Mouse (Mus musculus): ENCODE measurements around the gene AI597479.

Gene AI597479

DNA sequence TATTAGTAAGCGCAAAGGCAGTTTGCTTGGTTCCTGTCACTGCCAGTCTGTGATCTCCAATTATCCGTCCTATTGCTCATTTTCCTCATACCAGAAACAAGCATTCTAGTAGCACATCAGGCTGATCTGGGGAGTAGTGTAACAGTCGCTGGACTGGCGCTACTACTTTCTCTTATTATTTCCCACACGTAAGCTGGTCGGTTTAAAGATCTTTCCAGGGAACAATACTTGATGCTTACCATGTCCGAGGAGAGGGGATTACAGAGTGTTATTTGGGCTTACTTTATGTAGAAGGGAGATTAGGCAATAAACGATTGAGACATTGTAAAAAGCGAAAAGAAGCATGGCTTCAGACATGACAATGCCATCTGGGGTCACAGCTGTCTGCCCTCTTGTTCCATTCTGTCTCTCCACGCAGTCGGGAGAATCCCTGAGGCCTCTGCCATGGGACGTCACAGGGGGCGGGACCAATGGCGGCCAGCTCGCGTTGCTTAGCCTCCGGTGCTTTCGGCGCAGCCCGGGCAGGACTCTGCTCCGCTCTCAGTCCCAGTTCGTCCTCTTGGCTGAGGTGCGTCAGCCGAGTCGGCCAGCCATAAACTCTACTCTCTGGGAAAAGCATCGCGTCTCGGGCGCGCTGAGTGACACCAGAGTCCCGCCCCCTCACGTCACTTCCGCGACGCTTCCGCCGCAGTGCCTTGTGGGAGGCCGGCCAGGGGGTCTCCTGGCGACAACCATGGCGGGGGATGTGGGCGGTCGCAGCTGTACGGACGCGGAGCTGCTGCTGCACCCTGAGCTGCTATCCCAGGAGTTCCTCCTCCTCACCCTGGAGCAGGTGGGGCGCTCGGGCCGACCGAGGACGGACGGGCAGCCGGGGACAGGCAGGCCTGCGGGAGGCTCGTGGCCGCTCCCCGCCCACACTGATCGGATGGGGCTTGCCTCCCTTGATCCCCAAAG lies at the start of gene AI597479, which contains the start of gene Tgfbrap1:
Gene AI597479, plus strand, starts transcription at position 680 of the 954 bp plus-strand sequence.
Gene Tgfbrap1, minus strand, starts transcription at position 607 of the 954 bp plus-strand sequence.
- peak; percentile 90 for DNase-seq (ENCODE audit: low spot score)

DNA sequence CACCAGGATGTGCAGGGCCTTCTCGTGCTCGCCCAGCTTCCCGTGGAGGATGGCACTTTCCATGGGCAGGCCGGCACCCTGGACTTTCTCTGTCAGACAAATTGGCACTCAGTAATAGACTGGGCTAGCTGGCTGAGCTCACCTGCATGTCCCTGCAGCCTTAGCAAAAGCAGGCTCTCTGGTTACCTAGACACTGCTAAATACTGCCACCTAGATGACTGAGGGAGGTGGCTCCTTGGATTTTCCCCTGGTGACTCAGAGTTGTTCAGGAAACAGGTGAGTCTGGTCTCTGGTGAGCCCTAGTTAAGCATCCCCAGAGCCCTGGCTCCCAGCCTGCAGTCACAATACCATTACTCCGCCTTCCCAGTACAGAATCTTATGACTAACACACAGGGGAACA lies 46.6 kb upstream of the AI597479 start:
- DNase-seq (ENCODE audit: low spot score): no peak

DNA sequence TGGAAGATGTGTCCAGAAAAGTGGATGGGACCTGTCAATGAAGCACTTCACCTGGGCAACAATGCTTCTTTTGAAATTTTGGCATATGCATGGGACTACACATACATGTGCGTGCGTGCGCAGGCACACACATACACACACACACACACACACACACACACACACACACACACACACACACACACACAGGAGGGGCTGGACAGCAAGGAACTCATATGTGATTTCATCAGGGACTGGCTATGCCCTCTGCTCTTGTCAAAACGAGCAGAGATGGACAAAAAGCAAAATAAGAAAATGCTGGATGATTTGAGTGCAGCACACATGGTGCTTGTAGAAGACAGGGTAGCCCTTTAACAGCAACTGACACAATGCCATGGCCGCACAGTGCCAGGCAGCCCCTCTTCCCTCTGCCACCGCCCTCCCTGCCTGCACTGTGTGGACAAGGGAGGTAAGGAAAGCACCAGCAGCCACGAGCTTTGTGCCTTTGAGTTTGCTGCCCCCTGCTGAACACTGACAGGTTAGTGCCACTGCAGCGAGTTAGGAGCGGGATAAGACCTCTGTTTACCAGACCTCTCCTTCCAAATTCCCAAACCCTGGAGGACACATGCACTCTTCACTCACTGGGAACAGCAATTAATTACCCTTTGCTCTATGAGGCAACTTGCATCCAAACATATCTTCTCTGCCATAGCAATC lies 32.7 kb upstream of the AI597479 start:
- DNase-seq (ENCODE audit: low spot score): peak; percentile 50

DNA sequence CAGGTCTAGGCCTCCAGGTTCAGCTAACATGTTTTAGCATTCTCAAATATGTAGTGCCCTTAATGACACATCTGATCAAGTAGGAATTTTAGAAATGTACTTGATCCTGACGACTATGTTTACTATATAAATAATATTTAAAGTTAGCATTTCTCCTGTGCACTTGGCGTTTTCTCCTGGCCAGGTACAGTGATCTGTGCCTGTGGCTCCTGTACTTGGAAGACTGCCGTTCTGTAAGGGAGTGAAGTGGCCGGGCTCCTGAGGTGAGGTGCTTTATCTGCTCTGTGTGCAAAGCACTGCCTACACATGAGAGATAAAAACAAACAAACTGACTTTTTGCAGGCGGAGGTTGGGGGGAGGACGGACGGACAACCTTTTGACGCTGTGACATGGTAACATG lies 31.9 kb upstream of the AI597479 start:
- no peak for DNase-seq (ENCODE audit: low spot score)

DNA sequence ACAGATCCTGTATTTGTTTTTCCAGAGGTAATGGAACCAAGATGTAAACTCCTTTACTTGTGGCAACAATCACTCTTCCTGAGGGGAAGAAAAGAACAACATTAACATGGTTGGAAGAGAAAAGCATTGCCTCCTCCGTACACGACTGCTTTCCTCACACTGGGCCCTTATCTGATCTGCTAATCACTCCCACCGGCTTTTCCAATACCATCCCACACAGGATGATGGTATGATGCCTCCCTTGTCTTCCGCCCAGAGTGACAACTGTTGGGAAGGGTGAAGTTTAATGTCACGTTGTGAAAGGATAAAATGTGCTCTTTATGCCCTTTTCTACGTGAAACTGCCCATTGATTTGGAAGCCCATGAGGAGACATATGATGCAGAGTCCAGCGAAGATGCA lies 31.0 kb upstream of the AI597479 start:
- no peak for DNase-seq (ENCODE audit: low spot score)

DNA sequence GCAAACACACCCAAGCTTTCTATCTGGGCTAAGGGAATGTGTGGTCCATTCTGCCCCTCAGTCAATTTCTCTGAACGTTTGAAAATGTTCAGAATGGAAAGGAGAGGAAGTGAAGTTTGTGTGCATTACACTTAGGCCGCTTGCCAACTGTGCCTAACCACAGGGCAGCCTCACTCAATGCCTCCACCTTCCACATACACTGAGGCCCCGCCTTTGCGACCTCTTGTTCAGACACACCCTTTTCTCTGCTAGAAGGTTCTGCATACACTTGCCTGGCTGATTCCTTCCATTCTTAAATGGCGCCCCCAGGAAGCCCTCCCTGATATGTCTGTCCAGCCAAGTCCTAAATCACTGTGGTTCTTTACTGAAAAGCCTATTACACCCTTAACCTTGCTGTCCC lies 27.8 kb upstream of the AI597479 start:
- no peak for DNase-seq (ENCODE audit: low spot score)

DNA sequence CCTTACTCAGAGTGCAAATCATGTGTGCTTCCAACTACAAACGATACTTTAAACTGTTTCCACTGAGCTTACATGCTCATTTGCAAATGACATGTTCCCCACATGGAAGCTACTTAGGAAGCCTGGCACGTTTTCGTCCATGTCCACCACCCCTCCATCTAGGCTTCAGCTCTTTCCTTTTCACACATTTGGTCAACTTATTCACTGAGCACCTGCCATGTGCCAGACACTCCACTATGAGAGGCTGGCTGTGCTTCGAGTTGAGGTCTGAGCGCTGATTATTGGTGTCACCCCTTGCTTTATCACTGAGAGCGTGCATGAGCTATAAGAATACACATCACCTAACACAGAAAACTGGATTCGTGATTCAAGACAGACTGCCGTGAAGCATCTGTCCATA lies 26.5 kb upstream of the AI597479 start:
- DNase-seq (ENCODE audit: low spot score): no peak

DNA sequence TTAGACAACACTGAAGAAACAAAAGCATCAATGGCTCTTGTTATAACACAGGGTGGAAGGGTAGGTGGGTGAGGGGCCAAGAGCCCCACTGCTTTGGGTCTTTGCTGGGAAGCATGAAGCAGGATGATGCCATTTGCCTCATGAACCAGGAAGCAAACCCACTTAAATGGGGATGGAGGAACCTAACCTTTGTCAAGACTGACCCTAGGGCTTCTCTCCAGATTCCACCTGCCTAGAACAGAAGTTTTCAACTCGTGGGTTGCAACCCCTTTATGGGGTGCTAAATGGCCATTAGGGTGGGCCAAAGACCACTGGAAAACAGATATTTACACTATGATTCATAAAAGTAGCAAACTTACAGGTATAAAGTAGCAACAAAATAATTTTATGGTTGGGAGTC lies 25.9 kb upstream of the AI597479 start:
- no peak for DNase-seq (ENCODE audit: low spot score)

DNA sequence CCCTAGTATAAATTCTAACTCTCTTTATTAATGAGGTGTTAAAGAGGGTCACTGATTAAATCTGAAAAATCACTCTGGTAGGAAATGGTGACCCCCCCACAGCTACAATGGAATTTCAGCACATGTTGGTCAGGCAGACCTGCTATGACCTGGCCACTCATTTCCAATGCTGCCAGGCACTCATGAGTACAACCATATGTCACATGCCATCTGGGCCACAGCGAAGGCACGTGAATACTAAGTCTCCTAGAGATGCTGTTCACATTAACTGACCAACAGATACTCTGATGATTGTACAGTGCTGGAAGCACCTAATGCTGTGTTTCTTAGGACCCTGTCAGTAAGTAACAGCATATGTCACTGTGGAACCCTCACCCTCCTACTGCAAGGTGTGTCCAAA lies 23.7 kb upstream of the AI597479 start:
- no peak for DNase-seq (ENCODE audit: low spot score)

DNA sequence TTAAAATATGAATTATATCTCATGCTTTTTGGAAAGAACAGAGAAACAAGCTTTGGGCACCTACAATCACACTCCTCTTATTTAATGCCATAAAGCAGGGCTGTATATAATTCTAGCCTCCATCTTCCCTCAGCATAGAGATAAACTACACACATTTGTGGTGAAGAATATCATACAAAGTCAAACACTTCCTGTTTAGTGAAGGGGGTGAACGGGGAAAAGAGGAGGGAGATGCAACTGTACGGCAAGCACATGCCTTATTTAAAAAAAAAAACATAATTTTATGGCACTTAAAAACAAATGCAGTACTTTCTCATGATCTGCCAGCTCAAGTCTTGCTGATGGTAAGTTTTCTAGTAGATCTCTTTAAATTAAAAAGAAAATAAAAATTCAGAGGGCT lies 20.4 kb upstream of the AI597479 start:
- no peak for DNase-seq (ENCODE audit: low spot score)

DNA sequence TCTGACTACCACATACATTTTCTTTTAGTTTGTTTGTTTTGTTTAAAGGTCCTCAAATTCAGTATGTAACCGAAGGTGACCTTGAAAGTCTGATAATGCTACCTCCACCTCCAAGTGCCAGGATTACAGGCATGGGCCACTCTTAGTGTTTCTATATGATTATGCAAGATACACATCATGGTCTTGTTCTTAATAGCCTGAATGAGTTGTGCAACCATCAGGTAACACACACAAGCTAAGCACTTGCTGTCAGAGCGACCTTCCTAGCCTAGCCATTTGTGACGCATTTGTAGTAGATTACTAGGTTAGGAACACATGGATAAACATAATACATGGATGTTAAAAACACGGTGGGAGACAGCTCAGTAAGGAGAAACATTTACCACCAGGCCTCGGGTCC lies 15.6 kb upstream of the AI597479 start:
- no peak for DNase-seq (ENCODE audit: low spot score)

DNA sequence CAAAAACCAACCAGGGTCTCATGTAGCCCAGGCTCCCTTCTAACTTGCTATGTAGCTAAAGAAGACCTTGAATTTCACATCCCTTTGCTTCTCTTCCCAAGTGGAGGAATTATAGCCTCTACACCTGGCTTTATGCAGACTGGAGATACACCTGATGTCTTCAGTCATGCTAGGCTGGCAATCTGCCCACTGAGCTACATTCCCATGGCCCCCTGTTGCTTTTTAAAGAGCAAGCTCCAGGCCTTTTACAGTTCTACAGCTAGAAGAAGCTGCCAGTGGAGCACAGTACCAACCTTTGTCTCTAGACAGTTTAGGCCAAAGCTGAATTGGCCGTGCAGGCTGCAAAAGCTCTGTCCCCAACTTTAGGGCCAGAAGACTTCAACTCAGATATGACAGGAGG lies 8.1 kb upstream of the AI597479 start:
- DNase-seq (ENCODE audit: low spot score): no peak

DNA sequence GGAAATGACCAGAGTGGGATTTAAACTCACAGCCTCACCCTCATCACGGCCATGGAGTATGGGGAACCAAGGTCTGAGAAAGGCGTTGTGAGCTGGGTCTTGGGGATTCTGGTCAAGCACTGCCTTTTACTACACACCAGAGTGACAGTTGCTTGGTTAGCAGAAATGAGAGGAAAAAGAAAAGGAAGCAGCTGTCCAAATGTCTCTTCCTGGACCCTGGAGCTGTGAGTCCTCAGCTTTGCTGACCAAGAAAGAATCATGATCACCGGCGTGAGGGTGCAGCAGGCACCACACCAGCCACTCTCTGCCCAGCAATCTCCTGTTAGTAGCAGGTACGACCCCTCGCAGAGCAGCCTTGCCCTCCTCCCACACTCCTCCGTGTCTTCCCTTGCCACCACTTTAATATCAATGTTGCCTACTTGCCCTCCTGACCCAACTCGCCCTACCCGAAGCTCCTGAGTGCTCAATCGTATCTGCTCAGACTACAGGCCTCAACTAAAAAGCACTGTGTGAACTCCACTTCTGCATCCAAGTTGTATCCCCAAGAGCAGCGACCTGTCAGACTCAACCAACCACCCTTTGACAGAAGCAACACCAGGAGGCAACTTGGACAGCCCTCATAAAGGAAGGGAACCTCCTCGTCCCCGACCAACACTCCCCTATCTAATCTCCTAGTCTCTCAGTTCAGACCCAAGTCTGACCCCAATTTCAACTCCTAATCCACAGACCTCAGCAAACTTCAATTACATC lies 7.0 kb upstream of the AI597479 start:
- DNase-seq (ENCODE audit: low spot score): no peak

DNA sequence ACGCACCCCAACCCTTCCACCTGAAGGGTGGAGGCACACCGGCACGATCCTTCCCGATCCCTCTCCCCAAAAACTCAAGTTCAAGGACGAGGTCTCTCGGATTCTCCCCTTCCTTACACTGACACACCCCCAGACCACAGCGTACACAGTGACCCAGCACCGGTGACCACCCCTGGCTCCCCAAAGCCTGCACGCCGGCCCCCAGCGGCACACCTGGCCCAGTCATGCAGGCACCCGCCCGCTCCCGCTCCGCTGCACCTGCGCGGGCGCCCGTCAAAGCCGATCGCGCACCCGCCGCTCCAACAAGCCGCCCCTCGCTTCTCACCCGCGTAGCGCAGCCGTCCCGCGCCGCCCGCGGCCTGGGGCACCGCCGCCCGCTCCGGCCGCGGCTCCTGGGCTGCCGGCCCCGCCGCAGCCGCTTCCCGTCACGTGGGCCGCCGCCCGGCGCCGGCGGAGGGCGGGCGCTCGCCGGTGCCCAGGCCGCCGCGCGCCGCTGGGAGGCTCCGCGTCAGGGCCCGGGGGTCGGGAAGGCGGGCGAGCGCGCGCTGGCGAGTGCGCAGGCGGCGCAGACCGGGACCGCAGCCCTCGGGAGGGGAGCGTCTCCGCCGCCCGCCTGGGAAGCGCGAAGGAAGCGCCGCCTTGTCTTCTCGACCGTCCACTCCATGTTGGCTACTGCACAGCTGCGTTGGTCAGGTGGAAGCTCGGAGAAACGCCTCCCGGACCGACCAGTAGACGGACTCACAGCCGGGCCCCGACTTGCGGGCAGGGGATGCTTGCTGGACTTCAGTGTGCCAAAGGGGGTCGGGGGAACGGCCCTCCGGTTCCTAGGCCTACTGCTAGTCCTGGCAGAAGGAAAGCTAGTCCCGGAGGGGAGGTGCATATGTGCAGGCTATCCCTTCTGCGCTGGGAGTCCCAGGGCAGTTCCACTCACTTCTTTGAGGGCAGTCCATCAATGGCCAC lies 6.2 kb upstream of the AI597479 start:
- peak; percentile 33 for DNase-seq (ENCODE audit: low spot score)

DNA sequence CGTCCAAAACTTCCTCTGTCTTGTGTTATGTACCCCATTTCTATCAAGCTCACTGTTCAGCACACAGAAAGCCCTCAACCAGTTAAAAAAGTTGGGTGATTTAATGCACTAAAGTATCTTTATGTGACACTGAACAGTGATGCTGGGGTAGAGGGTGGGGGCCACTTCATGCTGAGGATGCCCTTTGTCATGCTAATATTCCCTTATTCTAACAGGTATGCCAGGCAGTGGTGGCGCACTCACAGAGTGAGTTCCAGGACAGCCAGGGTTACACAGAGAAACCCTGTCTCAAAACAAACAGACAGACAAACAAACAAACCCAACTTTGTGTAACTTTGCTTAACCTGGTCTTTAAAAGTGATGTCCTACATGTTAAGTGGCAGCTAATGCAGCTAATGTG lies 4.3 kb upstream of the AI597479 start:
- DNase-seq (ENCODE audit: low spot score): no peak

DNA sequence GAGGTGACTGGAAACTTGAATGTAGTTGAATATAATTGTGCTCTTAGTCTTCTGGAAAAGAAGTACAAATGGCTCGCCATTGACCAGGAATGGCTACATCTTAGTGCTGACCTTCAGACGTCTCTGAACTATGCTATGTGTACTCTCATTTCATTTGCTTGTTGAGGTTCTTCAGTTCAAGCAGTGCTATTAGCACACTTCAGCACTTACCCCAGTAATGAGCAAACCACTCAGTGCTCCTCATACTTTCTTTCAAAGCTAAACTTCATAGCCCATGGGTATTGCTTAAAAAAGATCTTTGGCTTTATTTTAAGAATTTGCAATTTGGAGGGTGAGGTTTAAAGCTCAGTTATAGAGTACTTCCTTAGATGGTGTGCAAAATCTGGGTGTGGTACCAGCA lies 10.2 kb downstream of the AI597479 start:
- no peak for DNase-seq (ENCODE audit: low spot score)

DNA sequence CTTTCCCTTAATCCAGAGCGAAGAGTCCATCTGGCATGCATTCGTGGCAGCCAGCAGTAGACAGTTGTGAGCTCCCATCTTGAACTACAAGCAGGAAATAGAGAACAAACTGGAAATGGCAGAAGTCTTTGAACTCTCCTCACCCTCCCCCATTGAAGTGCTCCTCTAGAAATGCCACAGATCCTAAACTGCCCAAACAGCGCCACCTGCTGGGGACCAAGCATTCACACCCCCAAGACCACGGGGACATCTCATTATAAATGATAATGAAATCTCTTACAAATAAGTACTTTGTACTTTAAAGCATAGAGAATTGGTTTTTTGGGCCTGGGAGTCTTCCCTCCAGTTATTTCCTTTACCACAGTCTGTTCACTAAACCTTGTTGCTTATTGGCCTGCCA lies 12.0 kb downstream of the AI597479 start:
- no peak for DNase-seq (ENCODE audit: low spot score)

DNA sequence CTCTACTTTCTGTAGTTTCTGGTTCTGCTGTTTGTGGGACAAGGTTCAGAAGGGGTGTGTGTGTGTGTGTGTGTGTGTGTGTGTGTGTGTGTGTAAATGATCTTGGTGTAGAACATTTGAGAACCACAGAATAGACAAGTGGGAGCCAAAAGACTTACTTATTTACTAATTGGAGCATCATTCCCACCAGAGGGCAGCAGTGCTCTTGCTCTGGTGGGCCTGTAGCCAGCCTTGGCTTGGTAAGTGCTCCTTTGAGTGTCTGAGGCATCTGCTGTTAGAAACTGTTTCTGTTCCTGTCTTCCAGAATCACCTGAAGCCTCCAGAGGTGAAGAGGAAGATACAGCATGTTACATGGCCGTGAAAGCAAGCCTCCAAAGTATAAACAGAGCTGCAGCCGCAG lies 14.4 kb downstream of the AI597479 start:
- DNase-seq (ENCODE audit: low spot score): peak; percentile 53

DNA sequence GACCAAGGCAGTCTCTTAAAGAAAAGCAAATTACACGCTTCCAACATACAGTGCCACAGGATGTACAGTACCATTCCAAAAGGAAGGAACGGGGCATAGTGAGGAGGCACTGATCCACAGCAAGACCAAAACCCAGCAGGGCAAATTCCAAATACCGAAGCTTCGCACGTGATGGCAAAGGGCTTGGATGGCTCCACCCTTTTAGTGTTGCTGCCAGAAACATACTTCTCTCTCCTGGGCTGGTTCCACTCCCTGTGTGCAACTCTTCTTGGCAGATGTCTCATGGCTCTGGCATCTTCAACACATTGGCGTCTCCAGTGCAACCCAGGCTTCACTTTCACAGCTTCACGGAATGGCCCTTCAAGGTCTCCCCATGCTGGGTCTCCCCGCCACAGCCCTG lies 18.9 kb downstream of the AI597479 start:
- DNase-seq (ENCODE audit: low spot score): no peak

DNA sequence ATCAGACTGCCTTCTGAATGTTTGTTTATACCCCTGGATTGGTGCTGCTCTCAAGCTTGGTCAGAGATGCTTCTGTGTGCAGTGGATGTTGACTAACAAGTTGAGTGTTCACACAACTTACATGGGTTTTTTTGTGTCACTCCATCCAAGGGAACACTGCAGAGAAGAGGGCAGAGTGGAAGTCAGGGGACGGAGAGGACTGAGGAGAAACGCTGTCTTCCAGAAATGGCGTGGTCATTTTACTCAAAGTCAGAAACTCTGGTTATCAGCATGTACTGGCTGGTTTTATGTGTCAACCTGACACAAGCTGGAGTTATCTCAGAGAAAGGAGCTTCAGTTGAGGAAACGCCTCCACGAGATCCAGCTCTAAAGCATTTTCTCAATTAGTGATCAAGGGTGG lies 22.4 kb downstream of the AI597479 start:
- DNase-seq (ENCODE audit: low spot score): no peak

DNA sequence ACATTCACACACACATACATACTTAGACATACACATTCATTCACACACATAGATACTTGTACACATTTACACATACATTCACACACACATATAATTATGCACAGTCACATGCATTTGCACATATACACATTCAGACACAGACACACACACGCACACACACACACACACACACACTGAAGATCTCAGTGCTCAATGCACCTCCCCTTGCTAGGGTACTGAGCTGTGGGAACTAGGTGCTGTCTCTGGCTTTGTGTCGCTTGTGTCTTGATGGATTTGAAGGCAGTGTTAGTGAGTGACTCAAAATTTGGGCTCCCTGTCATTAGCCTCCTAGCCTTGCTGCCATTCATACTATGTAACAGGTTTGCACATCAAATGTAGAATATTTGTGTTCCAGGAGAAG lies 24.1 kb downstream of the AI597479 start:
- DNase-seq (ENCODE audit: low spot score): no peak
